Mouse (Mus musculus): ENCODE results near the gene Olfr154. TPM values are rescaled to one million over a fixed set of nuclear protein-coding genes. Genes with fewer than 3 reads are reported as not detected.
"Not testable (repeated sequence)": the region's sequence is repeated elsewhere in the genome, so short reads cannot be mapped to it uniquely, and the experiment has no call there.

The Olfr154 gene
- not detected for total RNA-seq (2021)
- long read RNA-seq, experiment 1: 0 reads
- long read RNA-seq, experiment 2: 0 reads

GRCm38 (mm10) chr2:85664355-85664754 is at the start of gene Olfr154:
Gene Olfr154 (minus strand): TSS chr2:85664455.
- DNase-seq: not testable (repeated sequence)

GRCm38 (mm10) chr2:85711159-85711558 is 46.9 kb upstream of the Olfr154 start:
- DNase-seq: no peak

- not testable (repeated sequence) for DNase-seq
Measured at GRCm38 (mm10) chr2:85710680-85711079, 46.4 kb upstream of the Olfr154 start.

- no peak for DNase-seq
Measured at GRCm38 (mm10) chr2:85689131-85689530, 24.9 kb upstream of the Olfr154 start, which contains the start of gene Olfr1008. Gene Olfr1008 (plus strand): TSS chr2:85689431.

- DNase-seq: no peak
Measured at GRCm38 (mm10) chr2:85678667-85679066, 14.4 kb upstream of the Olfr154 start, which contains the start of gene Olfr1006. Gene Olfr1006 (minus strand): TSS chr2:85678767.

- DNase-seq: no peak
Measured at GRCm38 (mm10) chr2:85650604-85651003, 13.7 kb downstream of the Olfr154 start, which contains the start of gene Olfr1002. Gene Olfr1002 (minus strand): TSS chr2:85650704.

Other genes starting within 250 kb of the Olfr154 start
- gene Olfr993, start 249.6 kb downstream of the Olfr154 start, total RNA-seq (2021): not detected
- not detected for gene Olfr994, start 228.0 kb downstream of the Olfr154 start, total RNA-seq (2021)
- gene Olfr995, start 220.8 kb downstream of the Olfr154 start, total RNA-seq (2021): not detected
- gene 4833423E24Rik, start 145.4 kb downstream of the Olfr154 start, total RNA-seq (2021): under 1 TPM in 1 of 2 experiments, not detected in 1; 0.21 TPM
- gene Olfr996, start 85.2 kb downstream of the Olfr154 start, total RNA-seq (2021): not detected
- not detected for gene Olfr998, start 75.5 kb downstream of the Olfr154 start, total RNA-seq (2021)
- gene Olfr1000, start 52.6 kb downstream of the Olfr154 start, total RNA-seq (2021): not detected
- not detected for gene Olfr1002, start 13.8 kb downstream of the Olfr154 start, total RNA-seq (2021)
- not detected for gene Olfr1006, start 14.3 kb upstream of the Olfr154 start, total RNA-seq (2021)
- gene Olfr1008, start 25.0 kb upstream of the Olfr154 start, total RNA-seq (2021): not detected
- gene Olfr1009, start 51.0 kb upstream of the Olfr154 start, total RNA-seq (2021): not detected
- not detected for gene Olfr1012, start 98.3 kb upstream of the Olfr154 start, total RNA-seq (2021)
- not detected for gene Olfr1013, start 102.6 kb upstream of the Olfr154 start, total RNA-seq (2021)
- not detected for gene Olfr1014, start 108.3 kb upstream of the Olfr154 start, total RNA-seq (2021)
- gene Olfr1015, start 117.6 kb upstream of the Olfr154 start, total RNA-seq (2021): not detected
- gene Olfr1016, start 138.1 kb upstream of the Olfr154 start, total RNA-seq (2021): not detected
- not detected for gene Olfr1018, start 154.0 kb upstream of the Olfr154 start, total RNA-seq (2021)
- gene Olfr1019, start 181.0 kb upstream of the Olfr154 start, total RNA-seq (2021): not detected
- gene Olfr1020, start 182.6 kb upstream of the Olfr154 start, total RNA-seq (2021): not detected
- gene Olfr1022, start 204.1 kb upstream of the Olfr154 start, total RNA-seq (2021): not detected
- gene Olfr1023, start 221.2 kb upstream of the Olfr154 start, total RNA-seq (2021): not detected
- not detected for gene Olfr1024, start 240.6 kb upstream of the Olfr154 start, total RNA-seq (2021)